8 mouse cellular contexts compared by ENCODE assay signal in genomic region chr7:131371470-131371860, GRCm38 (mm10). TPM values are rescaled to one million over a fixed set of nuclear protein-coding genes. Genes with fewer than 3 reads are reported as not detected.
A peak's percentile ranks its signal among the peaks of the same experiment; 100 is the strongest.
DNase-seq lines count a peak whose midpoint lies in the region; ATAC-seq and TF ChIP-seq lines count a peak whose summit lies in the region.

No protein-coding gene starts in this region.

- H3ac ChIP-seq in myocyte (ENCODE audit: control insufficient read depth, insufficient read length), result peak overlapping the region; percentile 85

- WGBS in embryonic facial prominence, embryonic 10.5 days, result 9% methylated on average over 9 of the region's 9 CpGs
- WGBS in intestine, embryonic 14.5 days, result 7% methylated on average over 9 of the region's 9 CpGs

- H3K4me3 ChIP-seq in left cerebral cortex, adult 2 months, result peak overlapping the region; percentile 99
- peak overlapping the region; percentile 87 for H3K4me3 ChIP-seq in embryonic facial prominence, embryonic 10.5 days
- peak overlapping the region; percentile 73 for H3K4me3 ChIP-seq in intestine, embryonic 14.5 days (ENCODE audit: low read depth, low read length)
- H3K4me3 ChIP-seq in myocyte, result peak overlapping the region; percentile 37

- no peaks in the 10 kb centered on the region for H3K9me3 ChIP-seq in embryonic facial prominence, embryonic 10.5 days
- H3K9me3 ChIP-seq in intestine, embryonic 14.5 days (ENCODE audit: control insufficient read depth, low read length), result no peaks in the 10 kb centered on the region

- H3K4me2 ChIP-seq in intestine, embryonic 14.5 days (ENCODE audit: low read length), result peak overlapping the region; percentile 65
- H3K4me2 ChIP-seq in myocyte (ENCODE audit: low read depth), result peak overlapping the region; percentile 89

- no peak for TF ChIP-seq POLR2A in myocyte (IDR thresholded peaks at IDR 0.05; ENCODE audit: insufficient read length, low read depth)

- H3K27ac ChIP-seq in left cerebral cortex, adult 2 months, result peak overlapping the region; percentile 96
- H3K27ac ChIP-seq in embryonic facial prominence, embryonic 10.5 days (replicated peaks), result peak overlapping the region; percentile 98
- H3K27ac ChIP-seq in intestine, embryonic 14.5 days (ENCODE audit: low read depth), result peak overlapping the region; percentile 96

- peaks cover 6% of the 10 kb centered on the region for H3K79me2 ChIP-seq in myocyte (ENCODE audit: control insufficient read depth, insufficient read depth)

- DNase-seq in left cerebral cortex, adult 2 months (ENCODE audit: extremely low spot score in 1 of 2, low spot score in 2 of 2), result no peak
- no peak for DNase-seq in left cerebral cortex, postnatal 36 days (ENCODE audit: low spot score in 2 of 2)
- no peak for DNase-seq in embryonic facial prominence, embryonic 10.5 days (ENCODE audit: low spot score)
- no peak for DNase-seq in intestine, embryonic 14.5 days (ENCODE audit: low spot score)
- DNase-seq in frontal cortex, postnatal 25 days (ENCODE audit: low spot score in 2 of 2), result no peak
- no peak for DNase-seq in gastrocnemius, adult 8-10 months (ENCODE audit: low spot score in 2 of 2)

- peak overlapping the region; percentile 80 for H3K9ac ChIP-seq in intestine, embryonic 14.5 days (ENCODE audit: low read length)

- no peaks in the 10 kb centered on the region for H3K27me3 ChIP-seq in embryonic facial prominence, embryonic 10.5 days (replicated peaks; ENCODE audit: low read depth, poor library complexity, severe bottlenecking)
- H3K27me3 ChIP-seq in intestine, embryonic 14.5 days (replicated peaks; ENCODE audit: control insufficient read depth, insufficient read depth, low read length), result no peaks in the 10 kb centered on the region
- H3K27me3 ChIP-seq in myocyte (ENCODE audit: control insufficient read depth, insufficient read depth, insufficient read length), result no peaks in the 10 kb centered on the region

- intact Hi-C loops in left cerebral cortex, adult 2 months (cut with DNase I), result loop anchor here (5.0 kb wide), 1 partner anchor 511 kb away; no protein-coding TSS in a partner anchor
- intact Hi-C loops in left cerebral cortex, postnatal 36 days (cut with DNase I), result no loop called here

- H3K36me3 ChIP-seq in embryonic facial prominence, embryonic 10.5 days (replicated peaks), result peaks cover 7% of the 10 kb centered on the region
- peaks cover 12% of the 10 kb centered on the region; the same call in 1 of the 2 replicates for H3K36me3 ChIP-seq in intestine, embryonic 14.5 days (ENCODE audit: control insufficient read depth, insufficient read depth, low read length)
- H3K36me3 ChIP-seq in myocyte (ENCODE audit: control insufficient read depth, insufficient read depth), result no peaks in the 10 kb centered on the region

- peaks cover 19% of the 10 kb centered on the region for H3K4me1 ChIP-seq in embryonic facial prominence, embryonic 10.5 days
- peaks cover 5% of the 10 kb centered on the region for H3K4me1 ChIP-seq in intestine, embryonic 14.5 days (replicated peaks; ENCODE audit: control insufficient read depth, insufficient read depth, low read length)

- peak; percentile 45; the same call in 1 of the 2 replicates for ATAC-seq in intestine, embryonic 14.5 days (replicated peaks; ENCODE audit: low FRiP score, low TSS enrichment, low read depth)
- ATAC-seq in monocyte, adult 5-6 weeks (replicated peaks; ENCODE audit: insufficient number of reproducible peaks, low FRiP score, low TSS enrichment, poor library complexity, severe bottlenecking), result no peak

- no peak for TF ChIP-seq CTCF in left cerebral cortex, adult 2 months (IDR thresholded peaks at IDR 0.05)

TF ChIP-seq in myocyte, 11 proteins besides CTCF, POLR2A, EP300 and RAD21:
- no peak for TF ChIP-seq POLR2AphosphoS2 (IDR thresholded peaks at IDR 0.05; ENCODE audit: insufficient read length, low read depth)
- TF ChIP-seq REST (IDR thresholded peaks at IDR 0.05; ENCODE audit: insufficient read depth, insufficient read length), result no peak
- TF ChIP-seq E2F4 (IDR thresholded peaks at IDR 0.05; ENCODE audit: insufficient read depth), result no peak
- TF ChIP-seq TCF3 (IDR thresholded peaks at IDR 0.05; ENCODE audit: insufficient read length, low read depth), result no peak
- no peak for TF ChIP-seq TCF12 (IDR thresholded peaks at IDR 0.05; ENCODE audit: insufficient read depth, poor library complexity, severe bottlenecking)
- no peak for TF ChIP-seq MYOG (IDR thresholded peaks at IDR 0.05; ENCODE audit: control insufficient read depth in 1 of 3, insufficient read depth in 1 of 3, insufficient read length in 2 of 3, low read depth in 2 of 3)
- TF ChIP-seq CEBPB (IDR thresholded peaks at IDR 0.05; ENCODE audit: insufficient read depth, poor library complexity, severe bottlenecking), result no peak
- no peak for TF ChIP-seq SRF (IDR thresholded peaks at IDR 0.05; ENCODE audit: control insufficient read depth, insufficient read length, low read depth)
- TF ChIP-seq USF1 (IDR thresholded peaks at IDR 0.05; ENCODE audit: low read depth), result no peak
- TF ChIP-seq MYOD1 (IDR thresholded peaks at IDR 0.05; ENCODE audit: control insufficient read depth in 1 of 3, insufficient read length in 2 of 3, low read depth in 2 of 3), result no peak
- no peak for TF ChIP-seq MAX (IDR thresholded peaks at IDR 0.05; ENCODE audit: low read depth)

RNA-seq across cellular contexts. Expression of gene Pstk, which starts 0.5 kb away (rescaled TPM):
- 10 to 100 TPM; 53.4 to 54.2 TPM for total RNA-seq in left cerebral cortex, adult 2 months (2021)
- 10 to 100 TPM; 52.9 to 61.8 TPM for total RNA-seq in left cerebral cortex, postnatal 36 days (2021)
- polyA plus RNA-seq in embryonic facial prominence, embryonic 10.5 days (2016; fragmentation: Nextera tagmentation; extraction: Ambion mirVana), result 71.4 and 75.2 TPM in 2 replicates
- 73.9 and 75.9 TPM in 2 replicates for polyA plus RNA-seq in intestine, embryonic 14.5 days (2014; fragmentation: Nextera tagmentation; extraction: Ambion mirVana)
- polyA plus RNA-seq in myocyte (2012; fragmentation: generic; extraction: Trizol), result 19.6 TPM
- total RNA-seq in monocyte, adult 5-6 weeks (2017), result 18.9 to 36.5 TPM (median 23.7 TPM) in 3 replicates
- 10 to 100 TPM; 28.2 to 45.0 (median 39.4) TPM for total RNA-seq in gastrocnemius, adult 8-10 months (2022)

RNA-seq across cellular contexts. Expression of gene 2310057M21Rik, which starts 8.9 kb away (rescaled TPM):
- total RNA-seq in left cerebral cortex, adult 2 months (2021), result 10 to 100 TPM; 24.8 to 28.8 TPM
- total RNA-seq in left cerebral cortex, postnatal 36 days (2021), result 10 to 100 TPM; 29.6 to 31.2 TPM
- 20.8 and 23.9 TPM in 2 replicates for polyA plus RNA-seq in embryonic facial prominence, embryonic 10.5 days (2016; fragmentation: Nextera tagmentation; extraction: Ambion mirVana)
- polyA plus RNA-seq in intestine, embryonic 14.5 days (2014; fragmentation: Nextera tagmentation; extraction: Ambion mirVana), result 23.8 and 25.0 TPM in 2 replicates
- 9.7 TPM for polyA plus RNA-seq in myocyte (2012; fragmentation: generic; extraction: Trizol)
- total RNA-seq in monocyte, adult 5-6 weeks (2017), result 2.8 to 6.2 TPM (median 3.2 TPM) in 3 replicates
- 10 to 100 TPM; 14.4 to 19.2 (median 16.4) TPM for total RNA-seq in gastrocnemius, adult 8-10 months (2022)

RNA-seq across cellular contexts. Expression of gene Fam24a, which starts 37.8 kb away (rescaled TPM):
- total RNA-seq in left cerebral cortex, adult 2 months (2021), result not detected
- total RNA-seq in left cerebral cortex, postnatal 36 days (2021), result not detected
- not detected in 2 replicates for polyA plus RNA-seq in embryonic facial prominence, embryonic 10.5 days (2016; fragmentation: Nextera tagmentation; extraction: Ambion mirVana)
- not detected in 2 replicates for polyA plus RNA-seq in intestine, embryonic 14.5 days (2014; fragmentation: Nextera tagmentation; extraction: Ambion mirVana)
- not detected for polyA plus RNA-seq in myocyte (2012; fragmentation: generic; extraction: Trizol)
- not detected in 3 replicates for total RNA-seq in monocyte, adult 5-6 weeks (2017)
- not detected for total RNA-seq in gastrocnemius, adult 8-10 months (2022)

RNA-seq across cellular contexts. Expression of gene Ikzf5, which starts 38.9 kb away (rescaled TPM):
- total RNA-seq in left cerebral cortex, adult 2 months (2021), result 10 to 100 TPM; 49.3 to 49.5 TPM
- total RNA-seq in left cerebral cortex, postnatal 36 days (2021), result 10 to 100 TPM; 42.5 to 51.8 TPM
- polyA plus RNA-seq in embryonic facial prominence, embryonic 10.5 days (2016; fragmentation: Nextera tagmentation; extraction: Ambion mirVana), result 17.3 and 18.1 TPM in 2 replicates
- 15.7 and 19.4 TPM in 2 replicates for polyA plus RNA-seq in intestine, embryonic 14.5 days (2014; fragmentation: Nextera tagmentation; extraction: Ambion mirVana)
- polyA plus RNA-seq in myocyte (2012; fragmentation: generic; extraction: Trizol), result 4.3 TPM
- total RNA-seq in monocyte, adult 5-6 weeks (2017), result 28.0 to 29.4 TPM (median 29.1 TPM) in 3 replicates
- 10 to 100 TPM; 28.3 to 38.2 (median 32.7) TPM for total RNA-seq in gastrocnemius, adult 8-10 months (2022)

RNA-seq across cellular contexts. Expression of gene Acadsb, which starts 38.9 kb away (rescaled TPM):
- total RNA-seq in left cerebral cortex, adult 2 months (2021), result 10 to 100 TPM; 84.8 to 89.9 TPM
- 10 to 100 TPM; 76.2 to 80.4 TPM for total RNA-seq in left cerebral cortex, postnatal 36 days (2021)
- 59.5 and 67.4 TPM in 2 replicates for polyA plus RNA-seq in embryonic facial prominence, embryonic 10.5 days (2016; fragmentation: Nextera tagmentation; extraction: Ambion mirVana)
- 67.8 and 91.1 TPM in 2 replicates for polyA plus RNA-seq in intestine, embryonic 14.5 days (2014; fragmentation: Nextera tagmentation; extraction: Ambion mirVana)
- polyA plus RNA-seq in myocyte (2012; fragmentation: generic; extraction: Trizol), result 14.7 TPM
- total RNA-seq in monocyte, adult 5-6 weeks (2017), result 29.1 to 49.0 TPM (median 36.2 TPM) in 3 replicates
- total RNA-seq in gastrocnemius, adult 8-10 months (2022), result 100 to 1,000 TPM; 146 to 202 (median 176) TPM

Comparison
In these comparisons a context has a peak if more than half of its experiments do, and no peak if none do; other contexts are left out.
1. H3K4me3 ChIP-seq: peak in every context shown above with its lines; median percentile 99 in left cerebral cortex, adult 2 months; 87 in embryonic facial prominence, embryonic 10.5 days; 73 in intestine, embryonic 14.5 days; 37 in myocyte.